Mouse (Mus musculus): ENCODE results near the gene Gm28374. TPM values are rescaled to one million over a fixed set of nuclear protein-coding genes. Genes with fewer than 3 reads are reported as not detected.
"Not testable (repeated sequence)": the region's sequence is repeated elsewhere in the genome, so short reads cannot be mapped to it uniquely, and the experiment has no call there.

Gm28374 gene
- polyA plus RNA-seq, 1 experiment from 2014 or later, result 0.83 TPM

GRCm38 (mm10) chr19:6045366-6046293 is 36.4 kb downstream of the Gm28374 start:
- ATAC-seq (no peak), DNase-seq (ENCODE audit: low read depth, low spot score) (no peak)
- ChIA-PET CTCF (interaction anchor here (1.1 to 3.4 kb wide), 3 partner anchors 9 to 80 kb away, joined by 3 to 13 read pairs (median 5); partner anchors contain the start of gene Pola2), POLR2A (interaction anchor here (0.7 to 1.8 kb wide), 9 partner anchors 8 to 222 kb away, joined by 3 to 15 read pairs (median 4); partner anchors contain the start of genes Capn1, Fau, Mrpl49 and Pola2)
- H3K27me3 ChIP-seq, result no peaks in the 10 kb centered on the region
- in situ Hi-C loops (cut with MboI; ENCODE audit: low pct_unique_long_range_greater_than_20kb), result no loop called here
- TF ChIP-seq CTCF (IDR thresholded peaks at IDR 0.05), result no peak

- ATAC-seq; in situ Hi-C loops (cut with MboI; ENCODE audit: low pct_unique_long_range_greater_than_20kb): not testable (repeated sequence)
These were observed 38.0 kb downstream of the Gm28374 start for GRCm38 (mm10) chr19:6044102-6044501.

GRCm38 (mm10) chr19:6042293-6042692 is 39.8 kb downstream of the Gm28374 start:
- TF ChIP-seq CTCF (IDR thresholded peaks at IDR 0.05), result no peak
- in situ Hi-C loops (cut with MboI; ENCODE audit: low pct_unique_long_range_greater_than_20kb), result no loop called here
- POLR2A ChIA-PET, result no interaction called here

More at GRCm38 (mm10) chr19:6044102-6044501, 38.0 kb downstream of the Gm28374 start:
- CTCF ChIA-PET, result interaction anchor here (3.4 kb wide), 1 partner anchor 79 kb away, joined by 13 read pairs; the partner anchor contains the start of gene Pola2
- POLR2A ChIA-PET; H3K27me3 ChIP-seq; DNase-seq (ENCODE audit: low read depth, low spot score): not testable (repeated sequence)

GRCm38 (mm10) chr19:6040002-6040401 is 42.1 kb downstream of the Gm28374 start:
- no peaks in the 10 kb centered on the region for H3K27me3 ChIP-seq
- no peak for TF ChIP-seq CTCF (IDR thresholded peaks at IDR 0.05)
- ATAC-seq (no peak), DNase-seq (ENCODE audit: low read depth, low spot score) (no peak)
- ChIA-PET CTCF (no interaction called here), POLR2A (no interaction called here)
- in situ Hi-C loops (cut with MboI; ENCODE audit: low pct_unique_long_range_greater_than_20kb), result no loop called here

More at GRCm38 (mm10) chr19:6042293-6042692, 39.8 kb downstream of the Gm28374 start:
- ATAC-seq (no peak), DNase-seq (ENCODE audit: low read depth, low spot score) (no peak)
- CTCF ChIA-PET, result no interaction called here
- H3K27me3 ChIP-seq, result no peaks in the 10 kb centered on the region

- no peaks in the 10 kb centered on the region for H3K27me3 ChIP-seq
- ChIA-PET POLR2A (interaction anchor here (0.7 to 1.6 kb wide), 4 partner anchors 8 to 79 kb away, joined by 3 to 4 read pairs (median 4); partner anchors contain the start of gene Syvn1), CTCF (interaction anchor here (1.2 kb wide), 1 partner anchor 20 kb away, joined by 5 read pairs; no protein-coding TSS in a partner anchor)
- no peak for ATAC-seq
- TF ChIP-seq CTCF (IDR thresholded peaks at IDR 0.05), result no peak
- no peak for DNase-seq (ENCODE audit: low read depth, low spot score)
- in situ Hi-C loops (cut with MboI; ENCODE audit: low pct_unique_long_range_greater_than_20kb), result no loop called here
These were observed 43.7 kb downstream of the Gm28374 start for GRCm38 (mm10) chr19:6038326-6038725.

- ChIA-PET POLR2A (interaction anchor here (0.7 to 1.6 kb wide), 3 partner anchors 9 to 74 kb away, joined by 3 to 4 read pairs (median 3); partner anchors contain the start of gene Syvn1), CTCF (no interaction called here)
- TF ChIP-seq CTCF (IDR thresholded peaks at IDR 0.05), result no peak
- ATAC-seq (no peak), DNase-seq (ENCODE audit: low read depth, low spot score) (no peak)
- H3K27me3 ChIP-seq, result no peaks in the 10 kb centered on the region
- in situ Hi-C loops (cut with MboI; ENCODE audit: low pct_unique_long_range_greater_than_20kb), result no loop called here
These were observed 44.4 kb downstream of the Gm28374 start for GRCm38 (mm10) chr19:6037695-6038094.

- CTCF ChIA-PET, result interaction anchor here (1.1 kb wide), 2 partner anchors 18 to 21 kb away, joined by 3 read pairs; partner anchors contain the start of gene Capn1
- POLR2A ChIA-PET, result interaction anchor here (0.5 kb wide), 1 partner anchor 21 kb away, joined by 4 read pairs; no protein-coding TSS in a partner anchor
- peaks cover 4% of the 10 kb centered on the region for H3K27me3 ChIP-seq
- TF ChIP-seq CTCF (IDR thresholded peaks at IDR 0.05), result no peak
- no peak for DNase-seq (ENCODE audit: low read depth, low spot score)
- ATAC-seq, result no peak
- in situ Hi-C loops (cut with MboI; ENCODE audit: low pct_unique_long_range_greater_than_20kb), result no loop called here
These were observed 46.0 kb downstream of the Gm28374 start for GRCm38 (mm10) chr19:6035966-6036585.

- ChIA-PET POLR2A (no interaction called here), CTCF (no interaction called here)
- no peak for ATAC-seq
- no peak for DNase-seq (ENCODE audit: low read depth, low spot score)
- in situ Hi-C loops (cut with MboI; ENCODE audit: low pct_unique_long_range_greater_than_20kb), result no loop called here
- TF ChIP-seq CTCF (IDR thresholded peaks at IDR 0.05), result no peak
- peaks cover 14% of the 10 kb centered on the region for H3K27me3 ChIP-seq
These were observed 51.4 kb downstream of the Gm28374 start for GRCm38 (mm10) chr19:6030520-6031280.

DNA sequence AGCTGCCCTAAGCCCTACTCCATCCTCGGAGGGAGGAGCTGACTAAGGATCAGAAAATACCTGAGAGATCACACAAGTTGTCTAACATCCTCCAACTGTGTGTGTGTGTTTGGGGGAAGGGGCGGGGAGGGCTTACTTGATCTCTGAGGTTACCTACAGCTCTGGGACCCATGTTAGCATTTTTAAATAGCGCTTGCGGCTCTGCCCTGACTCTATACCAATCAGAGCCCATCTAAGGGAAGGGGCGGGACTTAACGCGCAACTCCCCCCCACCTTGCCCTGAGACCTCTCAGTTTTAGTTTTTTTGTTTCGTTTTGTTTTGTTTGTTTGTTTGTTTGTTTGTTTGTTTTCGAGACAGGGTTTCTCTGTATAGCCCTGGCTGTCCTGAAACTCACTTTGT is 52.6 kb downstream of the Gm28374 start:
- ChIA-PET POLR2A (interaction anchor here (0.5 kb wide), 1 partner anchor 290 kb away, joined by 3 read pairs; no protein-coding TSS in a partner anchor), CTCF (no interaction called here)
- DNase-seq (ENCODE audit: low read depth, low spot score) (no peak), ATAC-seq (no peak)
- H3K27me3 ChIP-seq, result peaks cover 23% of the 10 kb centered on the region
- no peak for TF ChIP-seq CTCF (IDR thresholded peaks at IDR 0.05)
- in situ Hi-C loops (cut with MboI; ENCODE audit: low pct_unique_long_range_greater_than_20kb), result no loop called here

DNA sequence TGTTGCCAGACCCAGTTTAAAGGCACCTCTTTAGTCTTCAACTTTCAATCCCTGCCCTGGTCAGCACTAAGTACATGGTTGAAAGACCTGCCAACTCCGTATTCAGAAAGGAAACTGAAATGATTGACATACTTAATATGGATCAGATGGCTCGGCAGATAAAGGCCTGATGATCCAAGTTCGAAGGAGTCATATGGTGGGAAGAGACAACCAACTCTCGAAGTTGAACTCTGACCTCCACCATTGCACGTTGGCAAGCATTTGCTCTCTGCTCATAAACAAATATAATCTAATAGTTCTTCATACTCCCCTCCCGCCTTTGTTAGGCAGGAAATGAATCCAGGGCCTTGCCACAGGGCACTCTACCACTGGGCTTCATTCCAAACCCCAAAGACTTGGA is 53.1 kb downstream of the Gm28374 start:
- in situ Hi-C loops (cut with MboI; ENCODE audit: low pct_unique_long_range_greater_than_20kb), result no loop called here
- POLR2A ChIA-PET, result no interaction called here

More for the DNA sequence above, 53.1 kb downstream of the Gm28374 start:
- no peak for ATAC-seq
- DNase-seq (ENCODE audit: low read depth, low spot score), result no peak
- peaks cover 25% of the 10 kb centered on the region for H3K27me3 ChIP-seq
- CTCF ChIA-PET, result no interaction called here
- no peak for TF ChIP-seq CTCF (IDR thresholded peaks at IDR 0.05)

Other genes starting within 250 kb of the Gm28374 start
- gene Frmd8, start 207.0 kb downstream of the Gm28374 start, polyA plus RNA-seq (2021), result 30.4 TPM
- 7.1 TPM for gene Slc25a45, start 204.4 kb downstream of the Gm28374 start, polyA plus RNA-seq (2021)
- gene Tigd3, start 188.1 kb downstream of the Gm28374 start, polyA plus RNA-seq (2021), result 1.2 TPM
- gene Dpf2, start 169.2 kb downstream of the Gm28374 start, polyA plus RNA-seq (2021), result 94.5 TPM
- gene Cdc42ep2, start 157.4 kb downstream of the Gm28374 start, polyA plus RNA-seq (2021), result 6.5 TPM
- gene Pola2, start 118.1 kb downstream of the Gm28374 start, polyA plus RNA-seq (2021), result 24.0 TPM
- not detected for gene Slc22a20, start 96.1 kb downstream of the Gm28374 start, polyA plus RNA-seq (2021)
- 70.4 TPM for gene Capn1, start 66.4 kb downstream of the Gm28374 start, polyA plus RNA-seq (2021)
- gene Syvn1, start 35.7 kb downstream of the Gm28374 start, polyA plus RNA-seq (2021), result 55.2 TPM
- gene Mrpl49, start 24.5 kb downstream of the Gm28374 start, polyA plus RNA-seq (2021), result 68.9 TPM
- 1,123 TPM for gene Fau, start 24.4 kb downstream of the Gm28374 start, polyA plus RNA-seq (2021)
- 38.3 TPM for gene Znhit2, start 21.1 kb downstream of the Gm28374 start, polyA plus RNA-seq (2021)
- gene Tm7sf2, start 13.9 kb downstream of the Gm28374 start, polyA plus RNA-seq (2021), result 21.5 TPM
- gene Vps51, start 5.0 kb downstream of the Gm28374 start, polyA plus RNA-seq (2021), result 63.3 TPM
- 0.15 TPM for gene Tmem262, start 2.2 kb downstream of the Gm28374 start, polyA plus RNA-seq (2021)
- 59.4 TPM for gene Zfpl1, start 2.7 kb upstream of the Gm28374 start, polyA plus RNA-seq (2021)
- 16.4 TPM for gene Cdca5, start 2.7 kb upstream of the Gm28374 start, polyA plus RNA-seq (2021)
- gene AC131692.1, start 12.2 kb upstream of the Gm28374 start, polyA plus RNA-seq (2021), result 0.33 TPM
- gene Naaladl1, start 23.5 kb upstream of the Gm28374 start, polyA plus RNA-seq (2021), result 0.54 TPM
- 17.0 TPM for gene Sac3d1, start 36.4 kb upstream of the Gm28374 start, polyA plus RNA-seq (2021)
- 40.4 TPM for gene Snx15, start 46.0 kb upstream of the Gm28374 start, polyA plus RNA-seq (2021)
- gene Batf2, start 58.7 kb upstream of the Gm28374 start, polyA plus RNA-seq (2021), result 0.08 TPM
- 122 TPM for gene Arl2, start 59.3 kb upstream of the Gm28374 start, polyA plus RNA-seq (2021)
- gene Majin, start 102.1 kb upstream of the Gm28374 start, polyA plus RNA-seq (2021), result not detected
- gene Gpha2, start 144.1 kb upstream of the Gm28374 start, polyA plus RNA-seq (2021), result 0.26 TPM
- 172 TPM for gene Ppp2r5b, start 153.6 kb upstream of the Gm28374 start, polyA plus RNA-seq (2021)
- gene Atg2a, start 159.4 kb upstream of the Gm28374 start, polyA plus RNA-seq (2021), result 32.5 TPM
- gene Ehd1, start 194.5 kb upstream of the Gm28374 start, polyA plus RNA-seq (2021), result 88.7 TPM
- gene Cdc42bpg, start 224.2 kb upstream of the Gm28374 start, polyA plus RNA-seq (2021), result 41.2 TPM

Measured in Patski (cell line).